Mouse (Mus musculus) cerebellum, adult 9-10 months (tissue): ENCODE results near the gene Arhgef1.

Source experiments
- DNase-seq: peaks from one replicate; pipeline ENCODE4 v3.0.0; 2022

Gene Arhgef1

DNA sequence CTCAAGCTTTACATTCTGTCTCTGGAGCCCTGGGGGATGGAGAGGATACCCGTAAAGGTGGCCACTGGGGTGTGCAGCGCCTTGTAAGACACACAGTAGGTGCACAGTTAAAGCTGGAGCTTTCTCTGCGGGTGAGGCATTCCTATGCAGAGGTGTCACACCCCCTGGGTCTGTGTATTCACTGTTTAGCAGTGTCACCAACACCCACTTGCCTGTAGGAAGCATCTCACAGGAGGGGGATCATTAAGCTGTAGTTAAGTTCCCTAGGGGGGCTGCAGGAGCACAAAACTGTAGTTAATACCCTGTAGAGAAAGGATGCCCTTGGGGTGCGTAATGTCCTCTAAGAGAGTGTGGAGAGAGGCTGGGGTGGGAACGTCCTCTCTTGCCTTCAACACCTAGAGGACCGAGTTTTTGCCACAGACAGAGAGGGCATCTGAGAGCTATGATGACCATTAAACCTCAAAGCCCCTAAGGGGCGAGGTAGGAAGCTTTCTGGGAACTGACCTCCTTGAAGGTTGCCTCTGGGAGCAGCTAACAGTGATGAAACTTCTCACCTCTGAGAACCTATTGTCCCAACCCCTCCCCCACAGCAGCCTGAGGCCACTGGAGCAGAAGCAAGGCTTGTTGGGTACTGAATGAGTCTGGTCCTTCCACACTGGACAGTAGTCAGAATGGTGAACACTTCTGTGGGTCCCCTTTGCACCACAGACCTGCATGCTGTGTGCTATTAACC lies 44.8 kb downstream of the Arhgef1 start:
- no peak for DNase-seq

DNA sequence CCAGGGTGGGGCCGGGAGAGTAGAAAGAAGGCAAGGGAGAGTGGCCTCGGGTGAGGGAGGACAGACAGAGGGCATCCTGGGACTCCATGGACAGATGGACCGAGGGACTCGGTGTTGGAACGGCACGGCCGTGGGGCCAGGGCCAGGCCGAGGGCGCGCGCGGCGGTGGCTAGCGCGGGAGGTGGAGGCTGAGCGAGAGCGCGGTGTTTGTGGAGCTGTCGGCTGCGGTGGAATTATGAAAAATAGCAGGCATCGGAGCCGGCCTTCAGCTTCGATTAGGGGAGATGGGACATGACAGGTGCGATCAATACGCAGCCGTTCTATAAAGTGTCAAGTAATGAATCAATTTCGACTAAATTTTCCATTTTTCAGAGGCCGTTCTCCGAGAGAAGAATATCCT lies 46.1 kb downstream of the Arhgef1 start:
- DNase-seq: no peak

DNA sequence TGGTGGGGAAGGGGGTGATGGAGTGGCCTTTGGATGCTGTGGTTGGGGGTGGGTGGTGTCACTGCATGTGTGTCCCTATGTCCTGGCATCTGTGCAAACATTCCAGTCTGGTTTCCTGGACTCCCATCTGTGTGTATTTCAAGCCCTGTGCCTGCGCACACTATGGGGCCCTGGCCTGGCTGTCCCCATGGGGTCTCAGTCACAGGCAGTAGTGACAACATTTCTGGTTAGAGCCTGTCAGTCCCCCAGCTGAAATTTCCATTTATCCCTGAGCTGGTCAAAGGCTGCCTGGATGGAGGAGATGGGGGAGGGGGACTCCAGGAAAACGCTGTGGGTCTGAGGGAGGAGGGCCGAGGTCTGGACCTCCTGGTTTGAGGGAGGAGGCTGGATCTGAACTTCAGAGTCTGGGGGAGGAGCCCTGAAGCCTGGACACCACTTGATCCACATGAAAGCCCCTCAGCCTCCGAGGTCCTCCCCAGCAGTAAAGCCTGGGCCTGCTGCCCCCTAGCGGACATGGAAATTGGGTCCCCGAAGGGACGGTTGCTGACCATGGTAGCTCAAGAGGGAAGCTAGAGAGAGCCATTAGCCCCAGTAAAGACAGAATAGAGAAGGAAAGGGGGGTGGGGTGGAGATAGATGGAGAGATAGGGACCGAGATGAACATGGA lies 47.4 kb downstream of the Arhgef1 start:
- peak; percentile 71 for DNase-seq

DNA sequence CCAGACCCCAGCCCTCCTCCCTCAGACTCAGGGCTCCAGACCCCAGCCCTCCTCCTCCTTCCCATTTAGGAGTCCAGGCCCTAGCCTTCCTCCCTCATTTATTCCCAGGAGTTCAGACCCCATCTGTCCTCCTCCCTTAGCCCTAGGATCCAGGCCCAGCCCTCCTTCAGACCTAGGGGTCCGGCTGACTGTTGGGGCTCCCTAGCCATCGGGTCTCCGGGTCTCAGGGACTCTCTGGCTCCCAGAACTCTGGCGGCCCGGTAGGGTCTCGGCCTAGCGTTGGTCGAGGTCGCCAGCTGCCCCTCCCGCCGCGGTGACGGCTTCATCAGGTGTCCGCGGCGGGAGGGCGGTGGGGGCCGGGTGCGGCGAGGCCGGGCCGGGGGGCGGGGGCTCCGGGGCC lies 51.3 kb downstream of the Arhgef1 start:
- DNase-seq: no peak

DNA sequence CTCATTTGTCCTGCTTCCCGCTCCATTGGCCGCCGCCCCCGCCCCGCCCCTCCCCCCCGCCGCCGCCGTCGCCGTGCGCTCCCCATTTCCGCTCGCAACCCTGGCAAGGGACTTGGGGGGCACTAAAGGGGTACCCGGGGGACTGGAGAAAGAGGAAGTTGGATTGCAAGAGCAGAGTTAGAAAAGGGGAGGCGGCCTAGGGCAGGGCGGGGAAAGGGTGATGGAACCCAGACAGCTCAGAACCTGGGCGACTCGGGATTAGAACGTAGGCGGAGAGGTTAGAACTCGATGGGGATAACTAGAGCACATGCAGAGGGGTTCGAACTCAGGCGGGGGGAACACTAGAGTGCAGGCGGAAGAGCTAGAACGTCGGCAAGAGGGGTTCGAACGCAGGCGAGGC lies 51.7 kb downstream of the Arhgef1 start:
- no peak for DNase-seq

DNA sequence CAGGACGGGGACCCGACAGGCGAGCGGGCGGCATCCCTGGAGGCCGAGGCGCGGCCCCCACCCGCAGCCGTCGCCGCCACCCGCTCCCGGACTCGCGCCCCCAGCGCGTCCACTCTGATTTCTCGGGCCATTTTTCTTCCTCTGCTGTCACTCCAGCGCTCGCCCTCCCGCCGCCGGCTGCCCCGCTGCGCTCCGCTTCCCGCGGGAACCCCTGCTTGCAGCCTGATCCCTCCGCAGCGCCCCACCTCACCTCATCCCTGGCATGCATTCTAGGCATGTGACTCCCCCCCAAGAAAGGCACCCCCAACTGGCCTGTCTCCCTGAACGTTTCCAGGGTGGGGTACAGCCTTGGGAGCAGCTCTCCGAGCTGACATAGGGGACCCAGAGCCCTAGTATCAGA lies 52.5 kb downstream of the Arhgef1 start:
- no peak for DNase-seq

DNA sequence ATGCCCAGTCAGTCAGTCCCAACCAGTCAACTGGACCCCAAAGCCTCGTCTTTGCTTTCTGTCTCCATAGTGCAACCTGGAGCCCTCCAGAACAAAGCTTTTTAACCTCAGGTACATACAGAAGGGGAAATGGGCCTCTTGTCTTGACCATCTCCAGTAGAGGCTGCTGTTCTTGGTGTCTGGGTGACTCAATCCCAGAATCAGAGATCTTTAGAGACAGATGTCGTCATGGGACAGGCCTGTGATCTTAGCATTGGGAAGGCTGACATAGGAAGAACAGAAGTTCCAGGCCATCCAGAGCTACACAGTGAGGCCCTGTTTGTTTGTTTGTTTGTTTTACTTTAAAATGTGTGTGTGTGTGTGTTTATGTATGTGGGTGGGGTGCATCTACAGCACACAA lies 61.6 kb downstream of the Arhgef1 start:
- no peak for DNase-seq

DNA sequence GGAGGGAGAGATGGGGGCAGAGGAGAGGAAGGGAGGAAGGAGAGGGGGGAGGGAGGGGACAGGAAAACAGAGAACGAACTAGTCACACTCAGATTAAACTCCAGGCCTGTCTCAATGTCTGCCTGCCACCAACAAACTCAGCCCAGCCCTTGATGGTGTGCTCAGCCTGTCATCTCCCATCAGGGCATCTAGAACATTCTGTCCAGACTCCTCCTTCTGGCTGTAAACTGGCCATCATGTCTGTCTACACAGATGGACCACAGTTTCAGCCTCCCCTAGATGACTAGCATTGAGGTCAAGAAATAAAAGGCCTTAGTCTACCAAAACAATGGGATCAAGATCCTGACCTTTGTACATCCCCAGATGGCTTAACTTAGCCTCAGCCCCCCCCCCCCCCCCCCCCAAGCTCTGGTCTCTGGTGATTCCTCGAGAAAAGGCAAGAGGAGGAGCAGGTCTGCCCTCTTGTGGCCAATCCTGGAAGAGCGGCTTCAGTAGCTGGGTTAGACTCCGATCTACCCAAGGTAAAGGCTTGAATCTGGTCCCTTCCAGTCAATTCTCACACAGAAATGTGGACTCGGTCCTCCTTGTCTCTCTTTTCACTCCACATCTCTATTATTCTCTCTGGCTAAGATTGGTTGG lies 62.3 kb downstream of the Arhgef1 start:
- DNase-seq: peak; percentile 93

DNA sequence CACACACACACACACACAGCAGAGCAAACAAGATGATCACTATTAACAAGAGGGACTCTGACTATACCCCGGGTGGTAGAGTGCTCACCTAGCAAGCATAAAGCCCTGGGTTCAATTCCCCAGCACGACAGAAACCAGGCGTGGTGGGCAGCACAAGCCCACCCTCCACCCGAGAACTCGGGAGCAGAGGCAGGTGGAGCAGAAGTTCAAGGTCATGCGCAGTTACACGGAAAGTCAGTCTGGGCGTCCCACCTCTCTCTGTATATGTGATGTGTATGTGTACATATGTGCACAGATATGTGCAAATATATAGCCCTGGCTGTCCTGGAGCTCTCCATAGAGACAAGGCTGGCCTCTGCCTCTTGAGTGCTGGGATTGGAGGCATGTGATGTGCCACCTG lies 65.3 kb downstream of the Arhgef1 start:
- no peak for DNase-seq

DNA sequence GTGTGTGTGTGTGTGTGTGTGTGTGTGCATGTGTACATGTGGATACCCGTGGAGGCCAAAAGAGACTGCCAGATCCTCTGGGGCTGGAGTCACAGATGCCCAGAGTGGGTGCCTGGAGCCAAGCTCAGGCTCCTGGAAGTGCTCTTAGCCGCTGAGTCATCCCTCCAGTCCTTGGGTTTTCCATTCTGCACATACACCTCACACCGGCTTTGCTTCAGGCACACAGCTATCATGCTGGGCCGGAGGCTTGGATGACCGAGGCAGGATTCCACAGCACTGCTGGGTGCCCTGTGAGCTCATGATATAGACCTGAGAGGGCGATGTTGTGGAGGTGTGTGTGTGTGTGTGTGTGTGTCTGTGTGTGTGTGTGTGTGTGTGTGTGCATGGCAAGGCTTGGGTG lies 65.8 kb downstream of the Arhgef1 start:
- no peak for DNase-seq

DNA sequence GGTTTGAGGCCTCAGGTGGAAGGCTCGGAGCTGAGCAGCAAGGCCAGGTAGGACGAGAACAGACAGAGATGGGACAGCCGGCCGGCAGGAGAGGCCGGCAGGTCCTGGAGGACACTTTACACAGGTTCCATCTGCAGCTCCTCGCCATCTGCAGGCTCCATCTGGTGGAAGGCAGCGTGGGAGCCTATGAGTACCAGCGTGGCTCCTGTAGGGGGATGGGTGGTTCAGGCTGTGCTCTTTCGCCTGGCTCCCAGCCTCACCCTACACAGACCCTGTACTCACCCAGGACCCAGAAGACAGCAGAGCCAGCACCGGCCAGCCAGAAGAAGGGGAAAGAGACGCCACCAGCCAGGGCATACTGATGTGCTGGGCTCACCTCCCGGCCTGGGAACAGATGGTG lies 67.1 kb downstream of the Arhgef1 start:
- peak; percentile 91 for DNase-seq

DNA sequence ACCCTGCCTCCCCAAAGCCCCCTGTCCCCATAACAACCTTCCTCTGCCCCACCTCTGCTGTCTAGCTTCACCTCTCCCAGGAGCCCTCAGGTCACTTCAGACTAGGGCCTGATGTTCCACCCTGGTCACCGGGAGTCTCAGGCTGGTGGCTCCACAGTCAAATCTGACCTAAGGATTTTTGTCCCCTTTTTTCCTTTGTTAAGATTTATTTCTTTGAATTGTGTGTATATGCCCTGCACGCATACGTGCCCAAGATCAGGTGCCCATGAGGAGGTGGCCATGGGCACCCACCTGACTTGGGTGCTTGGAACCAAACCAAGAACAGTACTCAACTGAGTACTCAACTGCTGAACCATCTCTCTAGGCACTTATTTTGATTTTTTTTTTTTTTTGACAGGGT lies 67.6 kb downstream of the Arhgef1 start:
- peak; percentile 65 for DNase-seq

DNA sequence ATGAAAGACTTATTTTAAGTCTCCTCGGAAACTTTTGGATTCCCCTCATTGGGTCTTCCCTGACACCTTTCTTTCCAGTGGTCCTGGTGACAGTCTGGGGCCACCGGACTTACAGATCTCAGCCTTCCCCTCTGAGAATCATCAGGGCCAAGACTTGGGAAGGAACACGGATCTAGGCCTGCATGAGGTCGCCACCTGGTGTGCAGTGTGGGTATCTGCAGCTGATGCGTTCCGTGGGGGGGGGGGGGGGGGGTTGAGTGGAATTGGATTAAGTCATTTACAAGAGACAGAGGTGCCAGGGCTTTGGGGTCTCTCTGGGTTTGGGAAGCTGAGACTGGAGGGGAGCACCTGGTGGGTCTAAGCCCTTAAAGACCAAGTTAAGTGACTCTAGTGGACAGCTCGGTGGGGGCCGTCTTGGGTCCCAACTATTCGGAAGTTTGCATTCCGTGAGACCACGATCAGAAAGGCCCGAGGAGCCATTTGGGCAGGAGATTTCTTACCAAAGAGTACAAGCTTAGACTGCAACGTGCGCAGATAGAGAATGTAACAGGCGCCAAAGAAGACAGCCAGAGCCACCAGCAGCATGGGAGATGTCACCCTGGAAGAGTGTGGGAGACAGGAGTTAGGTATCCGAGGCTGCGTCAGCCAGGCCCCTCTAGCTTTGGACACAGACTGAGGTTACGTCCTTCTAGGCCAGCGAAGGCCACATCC lies 68.7 kb downstream of the Arhgef1 start:
- peak; percentile 71 for DNase-seq

DNA sequence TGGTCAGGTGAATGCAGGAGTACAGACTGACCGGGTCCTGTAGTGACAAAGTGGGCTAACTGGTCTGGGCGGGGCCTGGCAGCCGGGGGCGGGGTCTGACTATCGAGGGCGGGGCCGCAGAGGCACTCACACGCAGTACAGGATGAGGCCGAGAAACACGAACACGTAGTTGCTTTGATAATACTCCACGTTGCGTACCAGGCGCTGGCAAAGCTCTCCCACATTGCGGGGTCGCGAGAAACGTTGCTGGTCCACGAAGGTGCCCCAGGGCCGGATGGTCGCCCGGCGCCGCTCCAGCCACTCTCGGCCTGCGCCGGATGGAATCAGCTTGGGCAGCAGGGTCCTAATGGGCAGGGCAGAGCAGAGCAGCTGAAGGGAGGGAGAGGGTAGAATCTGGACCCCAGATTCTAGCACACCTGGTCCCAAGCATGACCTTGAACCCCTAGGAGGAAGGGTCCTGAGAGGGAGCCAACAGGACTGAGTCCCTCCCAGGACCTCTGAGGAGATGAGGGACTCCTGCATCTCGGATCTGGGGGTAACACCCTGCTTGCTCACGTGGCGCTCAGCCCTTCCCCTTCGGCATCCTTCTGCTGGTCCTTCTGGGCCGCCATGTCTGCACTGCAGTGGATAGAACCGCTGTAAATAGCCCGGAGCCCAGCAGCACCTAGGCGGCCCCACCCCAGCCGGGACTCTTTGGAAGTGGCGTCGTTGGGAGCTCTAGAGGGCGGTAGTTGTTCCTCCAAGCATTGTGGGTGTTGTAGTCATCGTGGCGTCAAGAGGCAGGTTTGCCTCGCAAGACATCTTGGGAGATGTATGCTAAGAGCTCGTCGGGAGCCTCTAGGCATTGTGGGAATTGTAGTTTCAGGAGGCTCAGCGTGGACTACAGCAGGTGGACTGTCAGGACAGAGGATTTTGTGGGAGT lies 69.5 kb downstream of the Arhgef1 start, which contains the start of gene Rabac1:
TSS of gene Rabac1 (minus strand) at position 783 of the 922 bp plus-strand sequence.
- peak; percentile 97 for DNase-seq

DNA sequence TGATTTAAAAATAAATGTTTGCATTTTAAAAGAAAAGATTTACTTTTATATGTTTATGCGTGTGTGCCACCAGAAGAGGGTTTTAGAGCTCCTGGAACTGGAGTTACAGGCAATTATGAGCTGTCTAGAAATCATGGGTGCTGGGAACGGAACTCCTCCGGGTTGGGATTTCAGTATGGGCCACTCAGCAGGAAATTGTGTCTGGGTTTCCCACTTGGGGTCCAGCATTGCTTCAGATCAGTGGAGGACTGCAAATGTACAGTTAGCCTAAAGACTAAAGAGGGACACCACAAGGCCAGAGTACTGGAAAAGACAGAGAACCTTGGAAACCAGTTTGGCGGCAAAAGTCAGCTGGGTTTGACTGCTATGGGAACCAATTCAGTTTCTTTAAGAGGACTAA lies 70.5 kb downstream of the Arhgef1 start:
- DNase-seq: peak; percentile 71

DNA sequence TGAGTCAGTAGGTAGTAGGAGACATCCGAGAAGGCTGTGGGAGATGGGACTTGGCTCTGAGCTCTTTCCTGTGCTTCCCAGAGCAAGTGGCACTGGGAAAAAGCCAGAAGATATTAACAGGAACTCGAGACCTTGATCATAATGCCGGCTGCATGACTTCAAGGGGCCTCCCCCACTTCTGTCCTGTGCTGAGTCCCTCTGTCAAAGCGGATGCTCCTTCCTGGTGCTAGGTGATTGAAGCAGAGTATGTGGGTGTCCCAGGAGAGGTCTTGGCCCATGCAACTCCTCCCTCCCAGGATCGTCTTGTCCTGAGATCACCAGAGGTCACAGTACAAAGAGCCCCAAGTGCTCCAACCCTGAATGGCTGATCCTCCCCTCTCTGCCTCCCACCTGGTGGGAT lies 71.2 kb downstream of the Arhgef1 start:
- DNase-seq: peak; percentile 67

DNA sequence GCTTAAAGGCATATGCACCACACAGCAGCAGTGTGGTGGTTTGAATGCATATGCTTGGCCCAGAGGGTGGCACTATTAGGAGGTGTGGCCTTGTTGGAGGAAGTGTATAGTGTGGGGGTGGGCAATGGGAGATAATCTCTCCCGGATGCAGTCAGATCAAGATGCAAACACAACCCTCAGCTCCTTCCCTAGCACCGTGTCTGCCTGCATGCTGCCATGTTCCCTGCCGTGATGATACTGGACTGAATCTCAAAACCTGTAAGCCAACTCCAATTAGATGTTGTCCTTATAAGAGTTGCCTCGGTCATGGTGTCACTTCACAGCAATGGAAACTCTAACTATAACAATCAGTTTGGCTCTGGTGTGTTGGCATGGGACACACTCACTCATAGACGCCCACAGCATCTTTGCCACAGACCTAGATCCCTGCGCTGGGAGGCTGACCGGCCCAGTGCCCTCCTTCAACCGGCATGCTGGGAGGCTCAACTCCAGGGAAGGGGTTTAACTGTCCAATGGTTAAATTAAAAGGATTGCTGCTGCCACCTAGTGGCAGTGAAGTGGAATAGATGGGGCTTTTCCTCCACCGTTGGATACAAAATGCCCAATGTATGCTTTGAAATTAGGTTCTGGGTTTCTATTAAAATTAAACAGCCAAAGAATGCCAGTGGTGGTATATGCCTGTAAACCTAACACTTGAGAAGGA lies 72.3 kb downstream of the Arhgef1 start:
- peak; percentile 73 for DNase-seq
